Mouse (Mus musculus) spleen, adult 2 months (tissue): ENCODE results near the gene Ubtf. TPM values are rescaled to one million over a fixed set of nuclear protein-coding genes. Genes with fewer than 3 reads are reported as not detected.

Experiments
- DNase-seq, 2 experiments: peaks; one replicate each; pipeline versions ENCODE4 v3.0.0 to v3.0.0-alpha.2; 2012 to 2021; ENCODE audit warnings: low spot score in 2 of 2, low read depth in 1 of 2
- H3K27ac ChIP-seq: fragments of 200-500 bp; 2 replicates; pipeline ENCODE4 v1.5.1; 2012; ENCODE audit warnings: low read length, inconsistent platforms; ENCODE audit not compliant: insufficient read depth
- H3K27me3 ChIP-seq: fragments of 200-500 bp; 2 replicates; pipeline ENCODE4 v1.6.1; 2012; ENCODE audit warnings: mild to moderate bottlenecking, moderate library complexity, low read length, inconsistent platforms; ENCODE audit not compliant: control insufficient read depth, insufficient read depth
- H3K36me3 ChIP-seq: fragments of 200-500 bp; 2 replicates; pipeline ENCODE4 v1.6.1; 2012; ENCODE audit warnings: mild to moderate bottlenecking, low read length, inconsistent platforms; ENCODE audit not compliant: control insufficient read depth, insufficient read depth
- H3K4me1 ChIP-seq: fragments of 200-500 bp; 2 replicates; pipeline ENCODE4 v1.6.1; 2011; ENCODE audit warnings: inconsistent platforms; ENCODE audit not compliant: control insufficient read depth, insufficient read depth, insufficient read length
- H3K4me3 ChIP-seq: fragments of 200-500 bp; 2 replicates; pipeline ENCODE4 v1.5.1; 2011; ENCODE audit warnings: mild to moderate bottlenecking, inconsistent platforms; ENCODE audit not compliant: insufficient read depth, insufficient read length; ENCODE audit errors: extremely low read depth
- CTCF ChIP-seq: fragments of 200-500 bp; IDR thresholded peaks from 2 replicates; pipeline ENCODE4 v1.5.1; 2011; ENCODE audit warnings: mild to moderate bottlenecking, inconsistent platforms; ENCODE audit not compliant: insufficient read depth, insufficient read length, insufficient replicate concordance; ENCODE audit errors: extremely low read depth
- POLR2A ChIP-seq: fragments of 200-500 bp; IDR thresholded peaks from 2 replicates; pipeline ENCODE4 v1.6.1; 2011; ENCODE audit warnings: low read depth, low read length, inconsistent platforms
- WGBS: fragments of 180-500 bp; shearing (Covaris S2); methylation state at CpG from one replicate; pipeline ENCODE4 v1.1.7; 2018; 5-methylcytosine and 5-hydroxymethylcytosine counted together
- polyA plus RNA-seq: library from polyadenylated mRNA; depleted of rRNA; stranded (reverse); fragments of >200 nt; gene quantifications from 2 replicates; pipeline ENCODE4 v1.2.3, GENCODE M21; 2012

Gene Ubtf
- polyA plus RNA-seq, 1 experiment: 29.9 TPM

- no peak for DNase-seq
- TF ChIP-seq POLR2A (no peak), CTCF (no peak)
- WGBS: 77% methylated on average over 2 of the region's 2 CpGs
- Histone ChIP-seq H3K4me3 (peak overlapping the region; percentile 36), H3K4me1 (no peaks in the 10 kb centered on the region), H3K36me3 (no peaks in the 10 kb centered on the region), H3K27me3 (no peaks in the 10 kb centered on the region), H3K27ac (peak overlapping the region; percentile 18; the same call in 1 of the 2 replicates)
These were observed 44.1 kb upstream of the Ubtf start for GRCm38 (mm10) chr11:102363623-102364022.

GRCm38 (mm10) chr11:102361776-102362495 is 42.4 kb upstream of the Ubtf start:
- no peaks in the 10 kb centered on the region for H3K4me1 ChIP-seq
- TF ChIP-seq POLR2A (no peak), CTCF (no peak)
- no peaks in the 10 kb centered on the region for H3K36me3 ChIP-seq

GRCm38 (mm10) chr11:102358365-102358764 is 38.8 kb upstream of the Ubtf start:
- Histone ChIP-seq H3K27ac (no peak overlapping the region), H3K27me3 (no peaks in the 10 kb centered on the region)
- 72% methylated on average over 10 of the region's 10 CpGs for WGBS

More at GRCm38 (mm10) chr11:102361776-102362495, 42.4 kb upstream of the Ubtf start:
- no peak overlapping the region for H3K4me3 ChIP-seq
- peak overlapping the region; percentile 19; the same call in 1 of the 2 replicates for H3K27ac ChIP-seq
- H3K27me3 ChIP-seq: no peaks in the 10 kb centered on the region
- WGBS: 83% methylated on average over 8 of the region's 8 CpGs
- no peak for DNase-seq

GRCm38 (mm10) chr11:102356636-102357350 is 37.3 kb upstream of the Ubtf start:
- no peak overlapping the region for H3K27ac ChIP-seq
- no peak overlapping the region for H3K4me3 ChIP-seq
- peaks cover 2% of the 10 kb centered on the region; the same call in 1 of the 2 replicates for H3K27me3 ChIP-seq
- no peak for DNase-seq
- 70% methylated on average over 31 of the region's 31 CpGs for WGBS
- H3K4me1 ChIP-seq: no peaks in the 10 kb centered on the region
- no peak for TF ChIP-seq CTCF
- TF ChIP-seq POLR2A: no peak
- no peaks in the 10 kb centered on the region for H3K36me3 ChIP-seq

More at GRCm38 (mm10) chr11:102358365-102358764, 38.8 kb upstream of the Ubtf start:
- H3K36me3 ChIP-seq: no peaks in the 10 kb centered on the region
- no peaks in the 10 kb centered on the region for H3K4me1 ChIP-seq
- H3K4me3 ChIP-seq: no peak overlapping the region
- TF ChIP-seq CTCF (no peak), POLR2A (no peak)
- DNase-seq: no peak

- peaks cover 2% of the 10 kb centered on the region; the same call in 1 of the 2 replicates for H3K27me3 ChIP-seq
These were observed 36.6 kb upstream of the Ubtf start for GRCm38 (mm10) chr11:102356190-102356589.

GRCm38 (mm10) chr11:102355501-102355900 is 36.0 kb upstream of the Ubtf start:
- Histone ChIP-seq H3K4me1 (no peaks in the 10 kb centered on the region), H3K36me3 (no peaks in the 10 kb centered on the region), H3K4me3 (no peak overlapping the region), H3K27me3 (peaks cover 2% of the 10 kb centered on the region; the same call in 1 of the 2 replicates), H3K27ac (no peak overlapping the region)
- 42% methylated on average over 3 of the region's 3 CpGs for WGBS
- no peak for DNase-seq
- TF ChIP-seq CTCF (no peak), POLR2A (no peak)

More at GRCm38 (mm10) chr11:102356190-102356589, 36.6 kb upstream of the Ubtf start:
- TF ChIP-seq POLR2A: no peak
- TF ChIP-seq CTCF: no peak
- H3K4me1 ChIP-seq: no peaks in the 10 kb centered on the region
- WGBS: 86% methylated on average over 12 of the region's 12 CpGs
- no peak overlapping the region for H3K27ac ChIP-seq
- H3K4me3 ChIP-seq: no peak overlapping the region
- DNase-seq: no peak
- no peaks in the 10 kb centered on the region for H3K36me3 ChIP-seq
